Mouse (Mus musculus) left cerebral cortex, adult 18-20 months (tissue): ENCODE measurements around the gene Tlcd1. TPM values are rescaled to one million over a fixed set of nuclear protein-coding genes. Genes with fewer than 3 reads are reported as not detected.

Experiments used
- DNase-seq, 2 experiments: peaks; one replicate each; pipeline ENCODE4 v3.0.0; 2021 to 2022; ENCODE audit warnings: low spot score in 2 of 2, mixed read lengths in 1 of 2
- microRNA-seq, 2 experiments: library from miRNA; unstranded; fragments of <30 nt; microRNA quantifications; one replicate each; pipeline ENCODE4 v1.2.0; 2021
- total RNA-seq, 2 experiments: library from RNA; stranded (reverse); gene quantifications; 2 replicates each; pipeline ENCODE4 v1.2.3; 2021

The Tlcd1 gene
- total RNA-seq, 2 experiments from 2014 or later = 25.3 to 33.8 TPM

DNA sequence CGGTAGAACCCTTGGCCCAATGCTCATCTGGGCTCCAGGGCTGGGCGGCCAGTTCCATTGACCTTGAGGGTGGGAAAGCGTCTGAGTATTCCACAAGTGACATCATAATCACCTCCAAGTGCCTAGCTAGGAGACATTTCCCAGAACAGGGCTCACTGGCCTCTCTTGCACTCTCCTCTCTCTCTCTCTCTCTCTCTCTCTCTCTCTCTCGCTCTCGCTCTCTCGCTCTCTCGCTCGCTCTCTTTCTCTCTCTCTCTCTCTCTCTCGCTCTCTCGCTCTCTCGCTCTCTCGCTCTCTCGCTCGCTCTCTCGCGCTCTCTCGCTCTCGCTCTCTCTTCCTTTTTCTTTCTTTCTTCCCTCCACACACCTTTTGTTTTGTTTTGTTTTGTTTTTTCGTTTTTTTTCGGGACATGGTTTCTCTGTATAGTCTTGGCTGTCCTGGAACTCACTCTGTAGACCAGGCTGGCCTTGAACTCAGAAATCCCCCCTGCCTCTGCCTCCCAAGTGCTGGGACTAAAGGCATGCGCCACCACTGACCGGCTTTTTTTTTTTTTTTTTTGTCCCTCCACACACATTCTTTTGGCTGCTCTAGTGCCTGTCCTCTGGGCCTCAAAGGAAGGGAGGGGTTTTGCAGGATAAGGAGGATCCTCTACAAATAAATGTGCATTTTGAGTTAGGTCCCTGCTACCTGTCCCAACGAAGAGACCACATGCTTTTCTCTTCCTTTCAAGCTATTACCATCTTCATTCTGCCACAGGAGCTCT is 18.8 kb downstream of the Tlcd1 start:
- DNase-seq = no peak

DNA sequence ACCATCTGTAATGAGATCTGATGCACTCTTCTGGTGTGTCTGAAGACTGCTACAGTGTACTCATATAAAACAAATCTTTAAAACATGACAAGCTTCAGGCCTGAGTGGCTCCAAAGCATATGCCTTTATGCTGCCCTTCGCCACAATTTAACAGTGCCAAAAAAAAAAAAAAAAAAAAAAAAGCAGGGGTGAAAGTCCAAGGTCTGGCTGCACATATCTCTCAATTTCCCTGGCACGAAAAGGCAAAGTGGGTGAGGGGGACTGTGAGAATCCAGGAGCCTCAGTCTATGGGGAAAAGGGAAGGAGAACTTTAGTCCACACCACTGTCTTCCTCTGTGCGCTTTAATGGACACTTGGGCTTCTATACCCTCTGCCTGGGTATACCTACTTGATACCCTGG is 25.9 kb downstream of the Tlcd1 start:
- DNase-seq = no peak

DNA sequence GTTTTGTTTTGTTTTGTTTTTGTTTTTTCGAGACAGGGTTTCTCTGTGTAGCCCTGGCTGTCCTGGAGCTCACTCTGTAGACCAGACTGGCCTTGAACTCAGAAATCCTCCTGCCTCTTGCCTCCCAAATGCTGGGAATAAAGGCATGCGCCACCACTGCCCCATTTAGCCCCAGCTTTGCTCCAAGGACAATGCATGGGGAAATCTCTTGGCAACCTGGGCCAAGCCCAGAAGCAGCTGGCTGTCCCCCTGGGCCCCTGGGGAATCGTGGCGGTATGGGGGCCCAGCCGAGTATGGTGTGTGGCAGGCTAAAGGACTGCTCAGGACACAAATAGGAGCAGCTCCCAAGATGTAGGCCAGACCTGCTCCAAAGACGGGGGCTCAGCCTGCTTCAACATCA is 27.8 kb downstream of the Tlcd1 start:
- no peak for DNase-seq

DNA sequence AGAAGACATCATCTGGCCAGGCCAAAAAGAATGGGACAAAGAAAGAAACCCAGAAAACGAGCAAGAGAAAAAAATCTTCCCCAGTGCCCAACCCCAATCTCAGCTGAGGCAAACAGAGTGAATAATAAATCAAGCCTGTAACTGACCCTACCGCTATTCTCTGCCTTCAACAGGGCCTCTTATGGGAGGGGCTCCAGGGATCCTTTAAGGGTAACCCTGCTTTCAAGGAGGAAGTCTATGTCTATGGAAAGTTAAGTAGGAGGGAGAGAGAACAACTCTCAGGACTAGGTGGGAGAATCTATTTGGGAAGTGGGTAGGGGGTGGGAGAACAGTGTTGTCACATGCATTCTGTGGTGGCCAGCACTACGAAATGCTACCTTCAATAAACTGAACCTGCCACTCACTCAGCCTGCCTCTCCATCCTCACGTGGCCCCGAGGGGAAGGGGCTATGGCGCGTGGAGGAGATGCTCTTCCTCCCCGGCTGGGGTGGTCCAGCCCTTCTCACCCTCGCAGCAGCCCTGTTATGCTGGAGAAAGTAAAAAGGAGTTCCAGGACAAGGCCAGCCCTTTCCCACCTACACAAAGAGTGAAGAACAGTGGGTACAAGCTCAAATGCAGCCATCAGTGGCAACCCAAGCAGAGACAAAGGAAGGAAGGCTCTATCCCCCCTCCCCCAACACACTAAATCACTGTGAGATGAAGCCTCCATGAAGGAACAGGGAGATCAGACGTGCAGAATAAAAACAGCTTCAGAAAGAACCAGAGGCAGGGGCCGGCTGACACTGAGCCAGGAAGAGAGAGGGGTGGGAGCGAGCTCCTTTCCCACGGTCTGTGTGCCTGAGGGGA is 29.1 kb downstream of the Tlcd1 start:
- DNase-seq = no peak

DNA sequence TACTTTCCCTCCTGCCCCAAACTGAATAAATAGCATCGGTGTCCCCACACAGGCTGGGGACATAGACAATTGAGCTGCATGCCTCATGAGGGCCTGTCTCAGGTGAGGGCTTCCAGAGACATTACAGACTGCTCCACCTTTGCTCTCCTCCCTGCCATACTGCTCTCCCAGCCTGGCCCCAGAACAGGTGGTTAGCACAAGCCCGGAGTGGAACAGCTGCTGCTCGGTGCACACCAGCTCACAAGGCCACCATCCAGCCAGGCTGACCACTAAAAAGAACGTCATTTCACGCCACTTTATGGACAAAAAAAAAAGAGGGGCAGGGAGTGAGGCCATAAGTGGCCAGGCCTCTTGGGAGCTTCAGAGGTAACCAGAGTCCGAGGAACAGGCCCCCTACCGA is 30.7 kb downstream of the Tlcd1 start:
- no peak for DNase-seq

DNA sequence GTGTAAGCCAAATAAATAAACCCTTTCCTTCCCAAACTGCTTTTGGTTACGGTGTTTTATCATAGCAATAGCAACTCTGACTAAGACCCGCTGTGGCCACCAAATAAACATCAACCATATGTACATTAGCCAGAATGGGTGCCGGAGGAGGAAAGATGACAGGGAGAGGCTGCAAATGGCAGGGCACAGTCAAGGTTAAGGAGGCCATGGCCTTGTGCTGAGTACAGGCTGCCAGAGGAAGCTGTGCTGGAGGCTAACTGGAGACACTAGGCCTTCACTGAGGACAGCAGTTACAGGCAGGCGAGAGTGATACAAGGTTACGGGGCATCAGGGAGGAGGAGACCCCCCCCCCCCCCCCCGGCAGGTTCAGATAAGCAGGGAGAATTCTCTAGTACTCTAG is 33.4 kb downstream of the Tlcd1 start:
- no peak for DNase-seq

DNA sequence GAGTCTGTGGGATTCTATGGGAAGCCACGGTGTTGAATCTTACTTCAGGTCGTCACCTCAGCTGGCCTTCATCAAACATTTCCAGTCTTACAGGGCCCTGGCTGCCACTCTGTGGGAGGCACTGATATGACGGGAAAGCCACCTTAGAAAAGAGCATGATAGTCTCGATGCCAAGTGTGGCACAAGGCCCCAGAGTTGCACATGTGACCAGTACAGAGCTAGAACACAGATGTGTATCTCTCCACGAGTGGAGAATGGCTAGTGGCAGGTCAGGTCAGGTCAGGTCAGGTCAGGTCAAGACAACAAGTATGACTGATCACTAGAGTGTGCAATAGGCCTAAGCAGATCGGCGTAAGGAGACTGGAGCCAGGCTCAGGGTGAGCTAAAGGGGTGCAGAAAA is 34.1 kb downstream of the Tlcd1 start:
- no peak for DNase-seq

DNA sequence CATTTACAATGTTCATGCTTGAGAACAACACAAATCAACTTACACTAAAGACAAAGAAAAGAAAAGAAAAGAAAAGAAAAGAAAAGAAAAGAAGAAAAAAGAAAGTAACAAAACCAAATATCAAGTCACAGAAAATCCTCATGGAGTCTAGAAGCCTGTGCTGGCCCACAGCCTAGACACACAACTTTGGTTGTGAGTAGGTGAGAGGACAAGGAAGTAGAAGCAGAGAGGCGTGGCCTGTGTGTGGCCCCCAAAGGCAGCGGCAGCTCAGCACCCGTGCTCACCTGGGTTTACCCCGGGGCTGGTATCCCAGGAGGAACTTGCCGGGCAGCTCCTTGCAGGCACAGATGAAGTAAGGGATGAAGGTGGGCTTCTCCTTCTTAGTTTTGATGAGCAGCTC is 35.0 kb downstream of the Tlcd1 start:
- DNase-seq = no peak

DNA sequence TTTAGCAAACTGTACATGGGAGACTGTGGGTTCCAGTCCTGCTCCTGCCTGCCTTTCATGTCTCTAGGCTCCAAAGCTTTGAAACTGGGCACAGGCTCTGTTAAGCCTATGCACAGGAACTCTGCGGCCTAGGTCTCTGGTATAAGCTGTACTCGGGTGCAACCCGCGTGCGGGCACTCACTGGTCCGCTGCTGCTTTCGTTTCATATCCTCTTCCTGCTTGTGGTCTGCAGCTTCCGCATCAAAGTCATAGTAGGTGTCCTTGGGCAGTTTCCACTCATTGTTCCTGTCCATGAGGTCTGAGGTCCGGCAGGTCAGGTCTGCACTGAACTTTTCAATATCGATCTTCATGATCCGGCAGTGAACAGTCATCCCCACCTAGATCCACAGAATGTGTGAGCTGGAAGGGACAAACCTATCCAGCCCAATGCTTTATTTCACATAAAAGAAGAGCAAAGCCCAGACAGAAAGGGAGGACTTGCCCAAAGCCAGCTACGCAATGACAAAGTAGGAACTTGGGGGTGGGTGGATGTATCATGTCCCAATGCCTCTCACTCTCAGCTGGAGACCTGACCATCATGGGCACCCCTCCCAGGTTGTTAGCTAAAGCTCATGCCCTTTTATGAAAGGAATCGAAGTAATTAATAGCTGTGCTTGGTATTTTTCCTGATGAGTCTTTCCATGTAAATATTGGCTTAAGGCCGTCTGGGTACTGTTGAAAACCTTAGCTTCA is 36.7 kb downstream of the Tlcd1 start:
- no peak for DNase-seq

DNA sequence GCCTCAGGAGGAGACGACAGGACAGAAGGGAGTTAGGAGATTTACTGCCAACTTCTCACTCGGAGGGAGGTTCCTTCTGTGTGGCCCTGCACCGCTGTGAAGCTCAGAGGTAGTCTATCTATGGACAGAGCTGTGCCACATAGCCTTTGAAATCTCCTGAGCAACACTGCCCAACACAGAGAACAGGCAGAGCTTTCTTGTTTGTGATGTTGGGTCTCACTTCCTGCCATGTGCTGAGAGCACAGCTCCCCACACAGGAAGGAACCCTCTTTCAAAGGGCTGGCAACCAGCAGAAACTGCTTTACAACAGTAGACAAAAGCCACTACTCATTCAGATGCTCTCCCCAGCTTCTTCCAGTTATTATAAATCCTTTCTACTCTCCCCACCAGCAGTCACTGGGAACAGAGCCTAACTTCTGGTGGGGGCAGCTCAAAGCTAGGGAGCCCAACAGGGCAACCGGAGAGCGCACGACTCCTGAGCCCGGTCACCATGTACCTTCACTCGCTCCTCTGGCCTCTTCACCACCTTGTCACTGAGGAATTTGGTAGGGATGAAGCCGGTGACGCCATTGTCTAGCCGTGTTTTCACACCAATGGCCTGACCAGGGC is 39.3 kb downstream of the Tlcd1 start:
- DNase-seq = no peak

DNA sequence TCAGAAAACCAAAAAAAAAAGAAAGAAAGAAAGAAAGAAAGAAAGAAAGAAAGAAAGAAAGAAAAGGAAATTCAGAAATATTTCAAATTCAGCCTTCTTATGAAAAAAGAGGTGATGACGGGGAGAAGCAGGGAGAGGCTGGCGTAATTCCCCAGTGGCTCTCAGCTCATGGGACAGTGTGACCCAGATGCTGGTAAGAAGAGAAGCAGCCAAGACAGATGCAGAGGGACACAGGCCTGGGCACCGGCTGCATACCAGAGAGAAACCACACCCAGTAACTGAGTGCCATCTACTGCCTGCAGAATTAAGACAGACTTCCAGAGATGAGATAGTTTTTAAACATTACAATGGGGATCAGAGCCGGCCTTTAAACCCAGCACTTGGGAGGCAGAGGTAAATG is 47.1 kb downstream of the Tlcd1 start:
- DNase-seq = no peak

Small RNAs within 50 kb of the gene (microRNA-seq; reads per million reads assigned to microRNA genes)
- gene Mir7653 = 0.99 to 1.3 reads per million in 2 experiments

Other genes with a start within 250 kb of the Tlcd1 start
- 100 to 1,000 TPM; 145 to 154 TPM for gene Sez6, start 245.9 kb upstream of the Tlcd1 start, total RNA-seq
- 10 to 100 TPM; 51.6 to 54.0 TPM for gene Phf12, start 194.0 kb upstream of the Tlcd1 start, total RNA-seq
- gene Dhrs13, start 144.4 kb upstream of the Tlcd1 start, total RNA-seq = 1 to 10 TPM; 5.1 to 6.9 TPM
- gene Flot2, start 138.8 kb upstream of the Tlcd1 start, total RNA-seq = 10 to 100 TPM; 93.0 to 93.2 TPM
- 10 to 100 TPM; 18.4 to 19.0 TPM for gene Eral1, start 96.3 kb upstream of the Tlcd1 start, total RNA-seq
- gene Fam222b, start 82.1 kb upstream of the Tlcd1 start, total RNA-seq = 10 to 100 TPM; 29.5 to 30.0 TPM
- gene Traf4, start 11.1 kb upstream of the Tlcd1 start, total RNA-seq = 1 to 10 TPM; 9.7 TPM
- gene Nek8, start within 50 bp of the Tlcd1 start, total RNA-seq = 1 to 10 TPM; 3.2 to 3.5 TPM
- 100 to 1,000 TPM; 729 to 741 TPM for gene Rpl23a, start 6.9 kb downstream of the Tlcd1 start, total RNA-seq
- 10 to 100 TPM; 15.2 to 18.0 TPM for gene Rab34, start 11.7 kb downstream of the Tlcd1 start, total RNA-seq
- gene Proca1, start 16.7 kb downstream of the Tlcd1 start, total RNA-seq = 1 to 10 TPM; 5.7 to 6.3 TPM
- 10 to 100 TPM; 65.2 to 68.1 TPM for gene Sdf2, start 69.0 kb downstream of the Tlcd1 start, total RNA-seq
- 10 to 100 TPM; 93.8 to 96.5 TPM for gene Supt6, start 69.3 kb downstream of the Tlcd1 start, total RNA-seq
- 100 to 1,000 TPM; 165 to 170 TPM for gene 2610507B11Rik, start 85.0 kb downstream of the Tlcd1 start, total RNA-seq
- 10 to 100 TPM; 18.3 to 20.0 TPM for gene BC030499, start 114.1 kb downstream of the Tlcd1 start, total RNA-seq
- gene Spag5, start 124.8 kb downstream of the Tlcd1 start, total RNA-seq = 10 to 100 TPM in 1 of 2 experiments, 1 to 10 TPM in 1; 9.8 to 11.3 TPM
- gene Aldoc, start 146.3 kb downstream of the Tlcd1 start, total RNA-seq = 100 to 1,000 TPM; 733 to 876 TPM
- gene Pigs, start 151.7 kb downstream of the Tlcd1 start, total RNA-seq = 10 to 100 TPM; 58.4 to 61.2 TPM
- 10 to 100 TPM; 32.5 to 35.5 TPM for gene Unc119, start 166.8 kb downstream of the Tlcd1 start, total RNA-seq
- not detected for gene Foxn1, start 209.8 kb downstream of the Tlcd1 start, total RNA-seq
- gene Slc13a2, start 245.5 kb downstream of the Tlcd1 start, total RNA-seq = not detected